Mouse (Mus musculus) liver, embryonic 14.5 days (tissue): ENCODE results near the gene Klhl32.

Experiments
- CTCF ChIP-seq: IDR thresholded peaks from 2 replicates; pipeline ENCODE4 v1.5.1; 2016; ENCODE audit warnings: antibody characterized with exemption, low read depth, control low read depth
- EP300 ChIP-seq: IDR thresholded peaks from 2 replicates; pipeline ENCODE4 v1.6.1; 2016; ENCODE audit warnings: antibody characterized with exemption, low read depth

- TF ChIP-seq CTCF, result no peak
- TF ChIP-seq EP300, result no peak
Observed at GRCm38 (mm10) chr4:24785757-24786532, 65.0 kb downstream of the Klhl32 start.
